8 mouse cellular contexts compared by ENCODE assay signal in genomic region chr2:18028140-18029021, GRCm38 (mm10). TPM values are rescaled to one million over a fixed set of nuclear protein-coding genes. Genes with fewer than 3 reads are reported as not detected.
DNase-seq lines count a peak whose midpoint lies in the region; ATAC-seq and TF ChIP-seq lines count a peak whose summit lies in the region.

No protein-coding gene starts in this region.

- CTCF ChIA-PET in Patski (lab: Charles Lee), result interaction anchor here (0.8 to 1.8 kb wide), 7 partner anchors 16 to 177 kb away, joined by 3 to 8 read pairs (median 4); no protein-coding TSS in a partner anchor

- H3K4me2 ChIP-seq in hindbrain, embryonic 16.5 days (ENCODE audit: low read length), result peak overlapping the region; percentile 80

- H3K79me2 ChIP-seq in macrophage (ENCODE audit: inconsistent target), result no peaks in the 10 kb centered on the region

- no peaks in the 10 kb centered on the region for H3K9me3 ChIP-seq in hindbrain, embryonic 16.5 days (ENCODE audit: control insufficient read depth, low read length)

- peak overlapping the region; percentile 68 for H3K4me3 ChIP-seq in hindbrain, embryonic 16.5 days (ENCODE audit: low read length)
- peak overlapping the region; percentile 73 for H3K4me3 ChIP-seq in left cerebral cortex, adult 2 months
- peak overlapping the region; percentile 58 for H3K4me3 ChIP-seq in macrophage (ENCODE audit: inconsistent target)

- no peaks in the 10 kb centered on the region for H3K27me3 ChIP-seq in Patski
- no peaks in the 10 kb centered on the region for H3K27me3 ChIP-seq in hindbrain, embryonic 16.5 days (replicated peaks; ENCODE audit: control insufficient read depth, insufficient read depth, low read length)

- no peaks in the 10 kb centered on the region for H3K36me3 ChIP-seq in hindbrain, embryonic 16.5 days (ENCODE audit: control insufficient read depth, insufficient read depth, low read length)
- H3K36me3 ChIP-seq in macrophage (ENCODE audit: inconsistent target), result no peaks in the 10 kb centered on the region

- ATAC-seq in Patski, result peak; percentile 66
- ATAC-seq in hindbrain, embryonic 16.5 days, result peak; percentile 74

- in situ Hi-C loops in Patski (cut with MboI; ENCODE audit: low pct_unique_long_range_greater_than_20kb), result loop anchor here (5.0 to 10.0 kb wide), 3 partner anchors 174 to 1246 kb away; no protein-coding TSS in a partner anchor

- peak overlapping the region; percentile 91 for H3K9ac ChIP-seq in hindbrain, embryonic 16.5 days (ENCODE audit: low read depth, low read length)

- peaks cover 17% of the 10 kb centered on the region for H3K4me1 ChIP-seq in hindbrain, embryonic 16.5 days (ENCODE audit: control insufficient read depth, insufficient read depth, low read depth, low read length)

- H3K27ac ChIP-seq in hindbrain, embryonic 16.5 days (ENCODE audit: low read depth, low read length), result peak overlapping the region; percentile 93
- H3K27ac ChIP-seq in left cerebral cortex, adult 2 months, result peak overlapping the region; percentile 87
- peak overlapping the region; percentile 5; the same call in 1 of the 2 replicates for H3K27ac ChIP-seq in macrophage

- WGBS in hindbrain, embryonic 16.5 days, result 0% methylated on average over 54 of the region's 61 CpGs
- 1% methylated on average over 61 of the region's 61 CpGs for WGBS in macrophage (ENCODE audit: missing documents)

- intact Hi-C loops in left cerebral cortex, adult 2 months (cut with DNase I), result loop anchor here (2.0 to 10.0 kb wide), 12 partner anchors 34 to 1316 kb away; partner anchors contain the start of genes Bmi1, Dnajc1, Nebl and Spag6

- POLR2A ChIA-PET in Patski (lab: Charles Lee), result interaction anchor here (0.9 to 3.5 kb wide), 5 partner anchors 18 to 35 kb away, joined by 4 to 22 read pairs (median 9); no protein-coding TSS in a partner anchor

- no peak for DNase-seq in Patski (ENCODE audit: low read depth, low spot score)
- DNase-seq in cerebellum, postnatal 4 days (ENCODE audit: low spot score in 2 of 2), result peak; percentile 75 to 90
- DNase-seq in gastrocnemius, adult 18-20 months (ENCODE audit: low spot score), result peak; percentile 79
- DNase-seq in left cerebral cortex, adult 2 months (ENCODE audit: extremely low spot score in 1 of 2, low spot score in 2 of 2), result peak; percentile 80 to 84
- DNase-seq in right cerebral cortex, postnatal 14 days, result peak; percentile 85
- peak; percentile 89 for DNase-seq in urinary bladder, postnatal 25 days (ENCODE audit: low spot score)

- no peak for TF ChIP-seq CTCF in Patski (IDR thresholded peaks at IDR 0.05)
- no peak; the same call in 1 of the 2 replicates for TF ChIP-seq CTCF in left cerebral cortex, adult 2 months (IDR thresholded peaks at IDR 0.05)

RNA-seq across cellular contexts. Expression of gene A930004D18Rik, which starts 9.2 kb away (rescaled TPM):
- polyA plus RNA-seq in Patski (2021), result 10.2 TPM
- under 1 TPM; 0.34 to 0.64 TPM for total RNA-seq in gastrocnemius, adult 18-20 months (2021)
- 6.1 and 8.2 TPM in 2 replicates for polyA plus RNA-seq in hindbrain, embryonic 16.5 days (2015; fragmentation: Nextera tagmentation; extraction: Ambion mirVana)
- total RNA-seq in left cerebral cortex, adult 2 months (2021), result 1 to 10 TPM; 2.7 to 5.0 TPM
- 1 to 10 TPM in 2 of 26 experiments, under 1 TPM in 2, not detected in 22; 0.23 to 1.8 (median 0.97) TPM for total RNA-seq in macrophage (2018; cell fraction: chromatin; rRNA removed)
- under 1 TPM in 12 of 26 experiments, not detected in 14; 0.03 to 0.15 (median 0.05) TPM for total RNA-seq in macrophage (2018; cell fraction: cytosol; rRNA removed)
- under 1 TPM in 5 of 26 experiments, not detected in 21; 0.12 to 0.34 (median 0.17) TPM for total RNA-seq in macrophage (2018; cell fraction: nucleus; rRNA removed)
- 0.09 to 0.53 TPM in 2 of 3 replicates, not detected in the other for polyA plus RNA-seq in macrophage (2018)

RNA-seq across cellular contexts. Expression of gene Skida1, which starts 20.5 kb away (rescaled TPM):
- 4.4 TPM for polyA plus RNA-seq in Patski (2021)
- under 1 TPM; 0.07 to 0.12 TPM for total RNA-seq in gastrocnemius, adult 18-20 months (2021)
- polyA plus RNA-seq in hindbrain, embryonic 16.5 days (2015; fragmentation: Nextera tagmentation; extraction: Ambion mirVana), result 4.4 and 5.8 TPM in 2 replicates
- total RNA-seq in left cerebral cortex, adult 2 months (2021), result 1 to 10 TPM; 7.4 to 8.0 TPM
- total RNA-seq in macrophage (2018; cell fraction: chromatin; rRNA removed), result 1 to 10 TPM in 2 of 26 experiments, under 1 TPM in 2, not detected in 22; 0.15 to 1.3 (median 0.61) TPM
- total RNA-seq in macrophage (2018; cell fraction: cytosol; rRNA removed), result under 1 TPM in 5 of 26 experiments, not detected in 21; 0.04 to 0.26 (median 0.05) TPM
- total RNA-seq in macrophage (2018; cell fraction: nucleus; rRNA removed), result under 1 TPM in 1 of 26 experiments, not detected in 25; 0.34 TPM
- polyA plus RNA-seq in macrophage (2018), result not detected in 3 replicates

RNA-seq across cellular contexts. Expression of gene Mllt10, which starts 26.7 kb away (rescaled TPM):
- polyA plus RNA-seq in Patski (2021), result 28.5 TPM
- total RNA-seq in gastrocnemius, adult 18-20 months (2021), result 10 to 100 TPM; 21.8 to 23.2 TPM
- polyA plus RNA-seq in hindbrain, embryonic 16.5 days (2015; fragmentation: Nextera tagmentation; extraction: Ambion mirVana), result 37.5 and 42.9 TPM in 2 replicates
- total RNA-seq in left cerebral cortex, adult 2 months (2021), result 10 to 100 TPM; 51.6 to 52.1 TPM
- 100 to 1,000 TPM in 22 of 26 experiments, 10 to 100 TPM in 4; 46.2 to 299 (median 188) TPM for total RNA-seq in macrophage (2018; cell fraction: chromatin; rRNA removed)
- 10 to 100 TPM in 24 of 26 experiments, 1 to 10 TPM in 2; 4.9 to 29.0 (median 20.5) TPM for total RNA-seq in macrophage (2018; cell fraction: cytosol; rRNA removed)
- total RNA-seq in macrophage (2018; cell fraction: nucleus; rRNA removed), result 100 to 1,000 TPM in 9 of 26 experiments, 10 to 100 TPM in 17; 34.7 to 160 (median 79.6) TPM
- 14.8 to 17.0 TPM (median 16.7 TPM) in 3 replicates for polyA plus RNA-seq in macrophage (2018)

RNA-seq across cellular contexts. Expression of gene H2al2a, which starts 31.6 kb away (rescaled TPM):
- polyA plus RNA-seq in Patski (2021), result not detected
- total RNA-seq in gastrocnemius, adult 18-20 months (2021), result not detected
- polyA plus RNA-seq in hindbrain, embryonic 16.5 days (2015; fragmentation: Nextera tagmentation; extraction: Ambion mirVana), result not detected in 2 replicates
- not detected for total RNA-seq in left cerebral cortex, adult 2 months (2021)
- not detected for total RNA-seq in macrophage (2018; cell fraction: chromatin; rRNA removed)
- total RNA-seq in macrophage (2018; cell fraction: cytosol; rRNA removed), result not detected
- not detected for total RNA-seq in macrophage (2018; cell fraction: nucleus; rRNA removed)
- not detected in 3 replicates for polyA plus RNA-seq in macrophage (2018)

Comparison
In these comparisons a context has a peak if more than half of its experiments do, and no peak if none do; other contexts are left out.
1. H3K27ac ChIP-seq: peak in every context shown above with its lines; median percentile 93 in hindbrain, embryonic 16.5 days; 87 in left cerebral cortex, adult 2 months; 5 in macrophage.